Mouse (Mus musculus): ENCODE data around the gene Vac14. TPM values are rescaled to one million over a fixed set of nuclear protein-coding genes. Genes with fewer than 3 reads are reported as not detected.

The Vac14 gene
- polyA plus RNA-seq, 1 experiment from 2014 or later, result 19.6 TPM

DNA sequence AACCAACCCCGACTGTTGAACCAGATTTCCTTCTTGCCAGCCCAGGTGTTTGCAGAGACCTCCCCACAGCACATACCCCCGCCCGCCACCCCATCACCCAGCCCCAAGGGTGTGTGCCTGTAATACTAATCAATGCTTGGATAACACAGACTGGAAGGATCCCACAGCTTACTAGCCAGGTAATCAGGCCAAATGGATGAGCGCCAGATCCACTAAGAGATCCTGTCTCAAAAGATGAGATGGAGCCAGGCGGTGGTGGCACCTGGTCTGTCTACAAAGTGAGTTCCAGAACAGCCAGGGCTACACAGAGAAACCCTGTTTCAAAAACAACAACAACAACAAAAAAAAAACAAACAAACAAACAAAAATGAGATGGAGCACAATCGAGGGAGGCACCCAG, 148.9 kb downstream of the Vac14 start:
- no peaks in the 10 kb centered on the region for H3K36me3 ChIP-seq (ENCODE audit: control insufficient read depth, insufficient read depth, low read length)
- no peak for ATAC-seq (ENCODE audit: insufficient number of reproducible peaks, insufficient read depth, low FRiP score, low read depth)
- no peak overlapping the region for H3K9ac ChIP-seq (ENCODE audit: low read length)
- no peak overlapping the region for H3K27ac ChIP-seq (replicated peaks in 1 of 2; ENCODE audit: control insufficient read depth in 1 of 2, insufficient read depth in 1 of 2, low read depth in 2 of 2, low read length in 2 of 2)
- 79% methylated on average over 6 of the region's 6 CpGs for WGBS
- H3K4me1 ChIP-seq (ENCODE audit: control insufficient read depth in 2 of 2, insufficient read depth in 2 of 2, low read length in 2 of 2), result no peaks in the 10 kb centered on the region
- H3K27me3 ChIP-seq (ENCODE audit: control insufficient read depth, insufficient read depth, low read length), result no peaks in the 10 kb centered on the region
- no peak overlapping the region for H3K4me3 ChIP-seq (ENCODE audit: control insufficient read depth in 1 of 2, insufficient read depth in 1 of 2, low read depth in 1 of 2, low read length in 2 of 2)
- no peaks in the 10 kb centered on the region for H3K9me3 ChIP-seq (ENCODE audit: control insufficient read depth, low read length)
- no peak overlapping the region for H3K4me2 ChIP-seq (ENCODE audit: low read length)

Other genes with a start within 250 kb of the Vac14 start
- 17.2 and 17.6 TPM in 2 replicates for gene Mtss1l, start 102.9 kb downstream of the Vac14 start, polyA plus RNA-seq (2014; fragmentation: Nextera tagmentation; extraction: Ambion mirVana)
- 0.24 and 0.49 TPM in 2 replicates for gene Il34, start 187.3 kb downstream of the Vac14 start, polyA plus RNA-seq (2014; fragmentation: Nextera tagmentation; extraction: Ambion mirVana)
- 60.2 and 62.0 TPM in 2 replicates for gene Cog4, start 228.0 kb downstream of the Vac14 start, polyA plus RNA-seq (2014; fragmentation: Nextera tagmentation; extraction: Ambion mirVana)
- gene Sf3b3, start 228.2 kb downstream of the Vac14 start, polyA plus RNA-seq (2014; fragmentation: Nextera tagmentation; extraction: Ambion mirVana), result 74.8 and 77.8 TPM in 2 replicates